Mouse (Mus musculus) midbrain, postnatal 0 days (tissue): ENCODE data around the gene Pip4k2a. TPM values are rescaled to one million over a fixed set of nuclear protein-coding genes. Genes with fewer than 3 reads are reported as not detected.

ENCODE experiments used
- ATAC-seq: fragments of 200-750 bp; cut with Nextera tagmentation; 2 replicates; pipeline ENCODE4 v1.8.0; 2017; ENCODE audit warnings: moderate number of reproducible peaks, mild to moderate bottlenecking, moderate TSS enrichment, moderate library complexity; ENCODE audit not compliant: low FRiP score
- DNase-seq: peaks from one replicate; pipeline ENCODE4 v3.0.0-alpha.2; 2015; ENCODE audit warnings: low spot score
- H3K27ac ChIP-seq: fragments of 300-500 bp; sonication (generic); 2 replicates; pipeline ENCODE4 v1.5.1; 2014; ENCODE audit warnings: low read depth, mild to moderate bottlenecking, low read length, mixed read lengths
- H3K27me3 ChIP-seq: fragments of 300-500 bp; sonication (generic); 2 replicates; pipeline ENCODE4 v1.6.1; 2014; ENCODE audit warnings: low read length, control low read depth, mixed read lengths; ENCODE audit not compliant: insufficient read depth
- H3K36me3 ChIP-seq: fragments of 300-500 bp; sonication (generic); 2 replicates; pipeline ENCODE4 v1.6.1; 2014; ENCODE audit warnings: low read length, control low read depth, mixed read lengths; ENCODE audit not compliant: insufficient read depth
- H3K4me1 ChIP-seq: fragments of 300-500 bp; sonication (generic); 2 replicates; pipeline ENCODE4 v1.6.1; 2014; ENCODE audit warnings: mild to moderate bottlenecking, control low read depth, antibody characterized with exemption, low read length, mixed read lengths; ENCODE audit not compliant: insufficient read depth
- H3K4me2 ChIP-seq: fragments of 300-500 bp; sonication (generic); 2 replicates; pipeline ENCODE4 v1.6.1; 2014; ENCODE audit warnings: low read depth, mild to moderate bottlenecking, low read length, mixed read lengths; ENCODE audit not compliant: poor library complexity, severe bottlenecking
- H3K4me3 ChIP-seq: fragments of 300-500 bp; sonication (generic); 2 replicates; pipeline ENCODE4 v1.5.1; 2014; ENCODE audit warnings: low read depth, mild to moderate bottlenecking, low read length, moderate library complexity
- H3K9ac ChIP-seq: fragments of 300-500 bp; sonication (generic); replicated peaks from 2 replicates; pipeline ENCODE4 v1.6.1; 2014; ENCODE audit warnings: mild to moderate bottlenecking, low read length, moderate library complexity, mixed read lengths; ENCODE audit not compliant: poor library complexity, severe bottlenecking
- H3K9me3 ChIP-seq: fragments of 300-500 bp; sonication (generic); 2 replicates; pipeline ENCODE4 v1.6.1; 2016; ENCODE audit warnings: low read length, control low read depth
- CTCF ChIP-seq: IDR thresholded peaks from 2 replicates; pipeline ENCODE4 v1.5.1; 2016; ENCODE audit warnings: antibody characterized with exemption, mild to moderate bottlenecking
- WGBS: fragments of 180-500 bp; shearing (Covaris S2); extraction: QIAGEN DNeasy Blood & Tissue Kit; methylation state at CpG from one replicate; pipeline ENCODE4 v1.1.7; 2014; 5-methylcytosine and 5-hydroxymethylcytosine counted together
- polyA plus RNA-seq: library from polyadenylated mRNA; unstranded; fragments of >200 nt; fragmentation: Nextera tagmentation; extraction: Ambion mirVana; gene quantifications from 2 replicates; pipeline ENCODE4 v1.2.1, GENCODE M21; 2015
- total RNA-seq: library from RNA; depleted of rRNA; stranded (reverse); fragments of >200 nt; gene quantifications from 2 replicates; pipeline ENCODE4 v1.2.3, GENCODE M21; 2014

Gene Pip4k2a
- total and polyA plus RNA-seq, 2 experiments from 2014 or later, result 7.1 to 8.1 TPM

DNA sequence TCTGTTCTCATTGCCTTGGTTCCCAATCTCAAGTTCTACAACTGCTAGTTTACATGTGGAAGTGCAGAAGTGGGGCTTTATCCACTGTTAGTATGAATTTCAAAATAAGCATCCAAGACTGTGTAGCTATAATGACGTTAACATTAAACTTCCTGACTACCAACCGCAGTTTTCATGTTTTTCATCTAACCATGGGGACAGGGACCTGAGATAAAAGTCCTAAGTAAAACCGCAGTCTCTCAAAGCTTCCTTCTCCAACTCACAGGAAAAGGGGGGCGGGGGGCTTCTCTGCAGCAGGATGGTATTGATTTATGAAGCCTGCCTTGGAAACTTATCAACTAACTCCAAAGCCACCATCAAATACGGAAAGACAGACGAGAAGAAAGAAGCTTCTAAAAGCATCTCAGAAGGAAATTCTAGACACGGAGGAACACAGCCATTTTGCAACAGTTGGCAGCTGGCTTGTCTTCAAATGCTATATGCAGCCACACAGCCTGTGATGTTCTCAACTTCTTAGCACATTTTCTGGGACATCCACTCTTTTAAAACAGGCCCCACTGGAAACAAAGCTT is 45.7 kb downstream of the Pip4k2a start:
- ATAC-seq (no peak), DNase-seq (no peak)

DNA sequence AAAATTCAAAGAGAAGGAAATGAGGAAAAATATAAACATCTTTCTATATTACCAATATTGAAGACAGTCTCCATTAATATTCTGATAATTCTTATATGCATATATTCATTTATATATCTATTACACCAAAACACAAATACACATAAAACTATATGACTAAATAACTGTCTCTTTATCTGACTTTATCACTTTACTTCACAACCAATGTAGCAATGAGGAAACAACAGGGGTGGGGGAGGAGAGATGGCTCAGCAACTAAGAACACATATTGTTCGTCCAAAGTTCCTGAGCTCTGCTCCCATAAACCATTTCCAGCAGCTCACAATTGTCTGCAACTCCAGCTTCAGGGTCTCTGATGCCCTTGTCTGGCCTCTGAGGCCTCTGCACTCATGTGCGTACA is 47.2 kb downstream of the Pip4k2a start:
- ATAC-seq, result no peak
- WGBS, result 88% methylated on average over 2 of the region's 2 CpGs
- H3K4me3 ChIP-seq, result no peak overlapping the region
- H3K27ac ChIP-seq, result no peak overlapping the region
- H3K9ac ChIP-seq, result no peak overlapping the region
- no peaks in the 10 kb centered on the region for H3K27me3 ChIP-seq
- H3K36me3 ChIP-seq, result no peaks in the 10 kb centered on the region
- H3K9me3 ChIP-seq, result no peaks in the 10 kb centered on the region
- DNase-seq, result no peak
- H3K4me1 ChIP-seq, result no peaks in the 10 kb centered on the region
- no peak for TF ChIP-seq CTCF
- H3K4me2 ChIP-seq, result no peak overlapping the region

More for the DNA sequence above, 45.7 kb downstream of the Pip4k2a start:
- no peaks in the 10 kb centered on the region for H3K4me1 ChIP-seq
- no peak overlapping the region for H3K4me2 ChIP-seq
- no peak overlapping the region for H3K9ac ChIP-seq
- no peak overlapping the region for H3K4me3 ChIP-seq
- no peaks in the 10 kb centered on the region for H3K36me3 ChIP-seq
- no peak for TF ChIP-seq CTCF
- 75% methylated on average over 7 of the region's 7 CpGs for WGBS
- no peaks in the 10 kb centered on the region for H3K27me3 ChIP-seq
- H3K9me3 ChIP-seq, result no peaks in the 10 kb centered on the region
- no peak overlapping the region for H3K27ac ChIP-seq

DNA sequence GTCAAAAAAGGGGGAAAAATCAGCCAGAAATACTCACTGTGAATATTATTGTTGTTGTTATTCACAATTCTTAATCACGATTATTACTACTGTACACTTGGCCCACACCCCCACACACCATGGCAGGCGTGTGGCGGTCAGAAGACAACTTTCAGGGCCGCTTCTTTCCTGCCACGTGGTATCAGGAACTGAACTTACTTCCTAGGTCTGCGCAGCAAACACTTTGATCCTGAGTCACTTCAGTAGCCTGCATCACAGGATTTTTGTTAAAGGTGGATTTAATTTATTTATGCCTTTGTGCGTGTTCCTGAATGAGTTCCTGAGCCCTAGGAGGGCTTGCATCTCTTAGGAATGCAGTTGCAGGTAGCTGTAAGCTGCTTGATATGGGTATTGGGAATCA is 49.2 kb downstream of the Pip4k2a start:
- no peak overlapping the region for H3K4me2 ChIP-seq
- TF ChIP-seq CTCF, result no peak
- 85% methylated on average over 7 of the region's 7 CpGs for WGBS
- no peak overlapping the region for H3K27ac ChIP-seq
- H3K9me3 ChIP-seq, result no peaks in the 10 kb centered on the region
- no peaks in the 10 kb centered on the region for H3K4me1 ChIP-seq
- H3K27me3 ChIP-seq, result no peaks in the 10 kb centered on the region
- ATAC-seq, result no peak
- H3K4me3 ChIP-seq, result no peak overlapping the region
- no peak for DNase-seq
- H3K36me3 ChIP-seq, result no peaks in the 10 kb centered on the region
- H3K9ac ChIP-seq, result no peak overlapping the region

DNA sequence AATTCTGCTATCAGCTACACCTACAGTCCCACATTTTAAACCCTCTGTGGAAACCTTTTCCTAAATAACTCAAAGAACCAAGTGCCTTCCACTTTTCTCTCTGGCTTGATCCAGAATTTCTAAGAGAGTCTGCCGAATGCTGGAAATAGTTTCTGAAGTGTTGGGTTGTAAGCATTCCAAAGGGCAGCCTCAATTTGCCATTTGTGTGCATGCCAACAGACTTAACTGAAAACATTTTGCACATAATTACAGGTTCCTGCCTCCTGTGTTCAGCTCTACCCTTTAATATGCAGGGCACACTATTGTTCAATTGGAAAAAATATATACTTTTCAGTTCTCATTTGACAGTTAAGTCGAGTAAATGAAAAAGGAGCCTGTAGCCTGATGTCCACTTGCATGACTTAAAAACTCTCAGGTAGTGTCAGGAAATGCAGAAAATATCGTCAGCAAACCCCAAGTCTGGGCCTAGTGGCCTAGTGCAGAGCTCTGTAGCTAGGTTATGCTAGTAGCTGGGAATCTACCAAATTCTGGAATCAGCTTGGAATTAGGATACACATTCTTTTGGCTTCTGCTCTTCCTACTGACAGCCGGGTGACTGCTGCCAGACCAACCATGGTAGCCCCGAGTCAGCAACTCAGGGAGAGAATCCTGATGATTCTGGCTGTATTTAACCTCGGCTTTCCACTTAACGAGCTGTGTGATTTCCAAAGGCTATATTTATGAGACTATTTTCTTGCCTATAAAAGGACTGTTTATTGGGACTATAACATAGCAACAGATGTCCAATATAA is 50.1 kb downstream of the Pip4k2a start:
- no peak overlapping the region for H3K4me2 ChIP-seq
- DNase-seq, result peak; percentile 12
- WGBS, result 70% methylated on average over 7 of the region's 7 CpGs
- no peaks in the 10 kb centered on the region for H3K4me1 ChIP-seq
- H3K27ac ChIP-seq, result no peak overlapping the region
- H3K36me3 ChIP-seq, result no peaks in the 10 kb centered on the region
- no peaks in the 10 kb centered on the region for H3K9me3 ChIP-seq
- no peaks in the 10 kb centered on the region for H3K27me3 ChIP-seq
- ATAC-seq, result no peak
- no peak for TF ChIP-seq CTCF
- no peak overlapping the region for H3K4me3 ChIP-seq
- no peak overlapping the region for H3K9ac ChIP-seq

DNA sequence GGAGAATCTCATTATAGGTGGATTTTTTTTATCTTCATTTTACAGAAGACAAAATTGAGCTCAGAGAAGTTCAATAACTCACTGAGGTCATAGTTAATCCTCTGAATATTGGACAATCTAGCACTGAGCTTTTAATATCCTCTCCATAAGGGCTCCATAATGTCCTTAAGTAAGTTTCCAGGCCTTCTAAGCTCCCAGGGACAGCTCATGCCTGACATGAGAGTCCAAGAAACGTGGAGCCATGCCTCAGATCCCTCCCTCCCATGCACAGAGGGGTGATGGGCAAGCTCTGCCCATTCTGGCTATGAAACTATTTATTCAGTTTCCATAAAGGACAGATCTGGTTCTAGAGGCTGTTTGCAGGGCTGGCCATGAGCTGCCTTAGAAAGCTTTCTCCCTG is 52.5 kb downstream of the Pip4k2a start:
- TF ChIP-seq CTCF, result no peak
- Histone ChIP-seq H3K4me3 (no peak overlapping the region), H3K4me1 (no peaks in the 10 kb centered on the region), H3K4me2 (no peak overlapping the region), H3K36me3 (no peaks in the 10 kb centered on the region), H3K9ac (no peak overlapping the region), H3K27me3 (no peaks in the 10 kb centered on the region), H3K27ac (no peak overlapping the region), H3K9me3 (no peaks in the 10 kb centered on the region)
- WGBS, result 73% methylated on average over 1 of the region's 1 CpGs
- DNase-seq (no peak), ATAC-seq (no peak)

DNA sequence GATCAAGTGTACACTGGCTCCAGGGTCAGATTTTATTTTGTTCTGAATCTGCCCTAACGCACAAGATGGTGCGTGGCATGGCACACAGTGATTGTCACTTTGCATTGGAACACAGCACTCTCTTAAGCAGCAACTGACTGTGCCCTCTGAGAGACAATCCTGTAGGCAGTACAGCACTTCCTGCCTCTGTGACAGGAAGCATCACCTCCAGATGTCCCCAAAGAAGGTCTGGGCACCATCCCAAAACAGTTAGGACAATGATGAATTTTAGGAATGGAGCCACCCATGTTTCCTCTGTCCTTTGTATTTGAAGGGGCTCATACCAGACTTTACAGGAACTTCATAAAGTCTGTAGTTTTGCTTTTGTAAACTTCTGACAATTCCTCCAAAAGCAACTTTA is 54.0 kb downstream of the Pip4k2a start:
- Histone ChIP-seq H3K4me2 (no peak overlapping the region), H3K27ac (no peak overlapping the region), H3K4me3 (no peak overlapping the region), H3K36me3 (no peaks in the 10 kb centered on the region), H3K27me3 (no peaks in the 10 kb centered on the region), H3K9ac (no peak overlapping the region), H3K9me3 (no peaks in the 10 kb centered on the region), H3K4me1 (no peaks in the 10 kb centered on the region)
- TF ChIP-seq CTCF, result no peak
- ATAC-seq (no peak), DNase-seq (no peak)
- 73% methylated on average over 2 of the region's 2 CpGs for WGBS
